Mouse (Mus musculus) erythroid progenitor cell, adult 5-6 weeks (primary cell): ENCODE measurements at regions not wholly inside any gene's neighbourhood (a gene's known extent, or its start where the extent isn't known, plus 50 kb on each side); places are given as distances from the start of the nearest gene placed in this dataset.

Experiments
- ATAC-seq: replicated peaks from 2 replicates; pipeline ENCODE4 v1.8.0; 2016; ENCODE audit warnings: moderate number of reproducible peaks, mild to moderate bottlenecking, moderate TSS enrichment, inconsistent platforms; ENCODE audit not compliant: poor library complexity, low FRiP score, severe bottlenecking

GRCm38 (mm10) chr3:148662888-148663477, 327.4 kb downstream of the Adgrl2 start:
- ATAC-seq, result no peak

GRCm38 (mm10) chr3:148659024-148659423, 331.3 kb downstream of the Adgrl2 start:
- ATAC-seq, result no peak

GRCm38 (mm10) chr3:148658368-148658767, 332.0 kb downstream of the Adgrl2 start:
- no peak for ATAC-seq

GRCm38 (mm10) chr3:148656187-148656586, 334.2 kb downstream of the Adgrl2 start:
- no peak for ATAC-seq

- ATAC-seq, result no peak
Measured at GRCm38 (mm10) chr3:148650241-148650640, 340.1 kb downstream of the Adgrl2 start.

GRCm38 (mm10) chr3:148644924-148645323, 345.4 kb downstream of the Adgrl2 start:
- ATAC-seq, result no peak

- ATAC-seq, result no peak
Measured at GRCm38 (mm10) chr3:148641581-148641980, 348.8 kb downstream of the Adgrl2 start.

- no peak for ATAC-seq
Measured at GRCm38 (mm10) chr3:148640680-148641101, 349.7 kb downstream of the Adgrl2 start.

GRCm38 (mm10) chr3:148635101-148635500, 355.3 kb downstream of the Adgrl2 start:
- ATAC-seq, result no peak

GRCm38 (mm10) chr3:148634352-148634751, 356.0 kb downstream of the Adgrl2 start:
- no peak for ATAC-seq

- no peak for ATAC-seq
Measured at GRCm38 (mm10) chr3:148633291-148633690, 357.1 kb downstream of the Adgrl2 start.

- ATAC-seq, result no peak
Measured at GRCm38 (mm10) chr3:148632449-148632848, 357.9 kb downstream of the Adgrl2 start.

GRCm38 (mm10) chr3:148631415-148632192, 358.8 kb downstream of the Adgrl2 start:
- no peak for ATAC-seq

- no peak for ATAC-seq
Measured at GRCm38 (mm10) chr3:148630865-148631264, 359.5 kb downstream of the Adgrl2 start.

- ATAC-seq, result no peak
Measured at GRCm38 (mm10) chr3:148614971-148615671, 375.2 kb downstream of the Adgrl2 start.

- ATAC-seq, result no peak
Measured at GRCm38 (mm10) chr3:148613443-148613842, 376.9 kb downstream of the Adgrl2 start.

- no peak for ATAC-seq
Measured at GRCm38 (mm10) chr3:148603276-148603675, 387.1 kb downstream of the Adgrl2 start.

GRCm38 (mm10) chr3:148602730-148603255, 387.6 kb downstream of the Adgrl2 start:
- ATAC-seq, result no peak

- ATAC-seq, result no peak
Measured at GRCm38 (mm10) chr3:148595561-148595960, 394.8 kb downstream of the Adgrl2 start.

- no peak for ATAC-seq
Measured at GRCm38 (mm10) chr3:148589556-148589955, 400.8 kb downstream of the Adgrl2 start.

GRCm38 (mm10) chr3:148575735-148576134, 414.6 kb downstream of the Adgrl2 start:
- no peak for ATAC-seq
